Mouse (Mus musculus) adrenal gland, postnatal 10 days (tissue): ENCODE results near the gene Smad5. TPM values are rescaled to one million over a fixed set of nuclear protein-coding genes. Genes with fewer than 3 reads are reported as not detected.

ENCODE experiments used
- DNase-seq: peaks from one replicate; pipeline ENCODE4 v3.0.0; 2021; ENCODE audit warnings: mixed read lengths
- total RNA-seq, 2 experiments: library from RNA; stranded (reverse); gene quantifications; 2 replicates each; pipeline ENCODE4 v1.2.3; 2021

The Smad5 gene
- total RNA-seq, 2 experiments from 2014 or later, result 51.6 to 59.0 TPM

- no peak for DNase-seq
These were observed 886 bp upstream of the Smad5 start for GRCm38 (mm10) chr13:56701924-56702323.

DNA sequence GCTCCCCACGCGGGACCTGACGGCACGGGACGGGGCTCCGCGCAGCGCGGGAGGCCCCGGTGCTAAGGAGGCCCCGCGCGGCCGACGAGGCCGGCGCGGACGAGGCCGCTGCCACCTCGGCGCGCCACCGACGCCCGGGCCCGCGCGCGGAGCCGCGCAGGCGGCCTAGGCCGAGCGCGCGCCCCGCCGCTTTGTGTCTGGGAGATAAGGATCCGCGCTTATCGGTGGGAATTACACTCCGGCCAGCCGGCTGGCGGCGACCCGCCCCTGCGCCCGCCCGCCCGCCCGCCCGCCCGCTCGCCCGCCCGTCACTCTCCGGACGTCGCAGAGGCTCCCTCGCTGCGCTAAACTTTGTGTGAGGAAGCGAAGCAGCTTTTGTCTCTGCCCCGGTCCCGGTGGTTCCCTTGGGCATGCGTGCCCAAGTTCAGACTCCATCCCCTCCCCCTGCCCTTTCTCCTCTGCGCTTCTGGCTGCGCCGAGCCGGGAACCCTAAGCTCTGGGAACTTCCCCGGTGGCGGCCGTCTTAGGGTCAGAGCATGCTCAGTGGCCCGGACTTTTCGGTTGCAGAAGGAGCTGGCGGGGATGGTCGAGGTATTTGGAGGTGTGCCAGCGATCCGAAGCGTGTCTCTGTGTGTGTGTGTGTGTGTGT lies 536 bp downstream of the Smad5 start:
- DNase-seq, result peak; percentile 81

GRCm38 (mm10) chr13:56703871-56704321 lies 1.1 kb downstream of the Smad5 start:
- peak; percentile 41 for DNase-seq

GRCm38 (mm10) chr13:56704596-56704995 lies 1.8 kb downstream of the Smad5 start:
- no peak for DNase-seq

- DNase-seq, result peak; percentile 25
These were observed 4.3 kb downstream of the Smad5 start for GRCm38 (mm10) chr13:56707111-56707510.

DNA sequence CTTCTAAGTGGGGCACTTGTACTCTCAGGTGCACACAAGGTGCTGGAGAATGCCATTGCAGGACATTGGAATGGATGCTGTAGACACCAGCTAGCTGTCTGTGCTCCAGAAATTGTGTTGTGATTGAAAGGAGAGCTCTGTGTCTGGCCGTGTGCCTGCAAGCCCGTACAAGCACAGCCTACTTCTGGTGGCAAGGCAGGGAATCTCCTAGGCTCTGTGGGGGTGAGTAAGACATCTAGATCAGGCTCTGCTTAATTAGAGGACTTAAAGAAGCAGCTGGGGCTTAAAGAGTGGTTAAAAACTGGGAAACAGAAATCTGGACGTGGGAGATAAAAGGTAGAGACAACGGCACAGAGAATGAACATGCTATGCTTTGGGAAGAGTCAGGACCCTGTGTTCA lies 4.8 kb downstream of the Smad5 start:
- DNase-seq, result peak; percentile 15

GRCm38 (mm10) chr13:56710620-56711019 lies 7.8 kb downstream of the Smad5 start:
- no peak for DNase-seq

GRCm38 (mm10) chr13:56712221-56712620 lies 9.4 kb downstream of the Smad5 start:
- no peak for DNase-seq

- no peak for DNase-seq
These were observed 23.7 kb downstream of the Smad5 start for GRCm38 (mm10) chr13:56726551-56726950.

- no peak for DNase-seq
These were observed 26.2 kb downstream of the Smad5 start for GRCm38 (mm10) chr13:56729046-56729445.

DNA sequence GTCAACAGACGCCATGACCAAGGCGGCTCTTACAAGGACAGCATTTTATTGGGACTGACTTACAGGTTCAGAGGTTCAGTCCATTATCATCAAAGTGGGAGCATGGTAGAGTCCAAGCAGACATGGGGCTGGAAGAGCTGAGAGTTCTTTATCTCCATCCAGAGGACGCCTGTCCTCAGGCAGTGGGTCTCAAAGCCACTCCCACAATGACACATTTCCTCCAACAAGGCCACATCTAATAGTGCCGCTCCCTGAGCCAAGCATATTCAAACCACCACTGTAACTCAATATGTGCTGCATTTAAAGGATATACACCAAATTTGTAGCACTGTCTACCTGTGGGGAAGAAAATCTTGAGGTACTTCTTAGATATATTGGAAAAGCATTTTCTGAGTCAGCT lies 31.8 kb downstream of the Smad5 start:
- peak; percentile 29 for DNase-seq

DNA sequence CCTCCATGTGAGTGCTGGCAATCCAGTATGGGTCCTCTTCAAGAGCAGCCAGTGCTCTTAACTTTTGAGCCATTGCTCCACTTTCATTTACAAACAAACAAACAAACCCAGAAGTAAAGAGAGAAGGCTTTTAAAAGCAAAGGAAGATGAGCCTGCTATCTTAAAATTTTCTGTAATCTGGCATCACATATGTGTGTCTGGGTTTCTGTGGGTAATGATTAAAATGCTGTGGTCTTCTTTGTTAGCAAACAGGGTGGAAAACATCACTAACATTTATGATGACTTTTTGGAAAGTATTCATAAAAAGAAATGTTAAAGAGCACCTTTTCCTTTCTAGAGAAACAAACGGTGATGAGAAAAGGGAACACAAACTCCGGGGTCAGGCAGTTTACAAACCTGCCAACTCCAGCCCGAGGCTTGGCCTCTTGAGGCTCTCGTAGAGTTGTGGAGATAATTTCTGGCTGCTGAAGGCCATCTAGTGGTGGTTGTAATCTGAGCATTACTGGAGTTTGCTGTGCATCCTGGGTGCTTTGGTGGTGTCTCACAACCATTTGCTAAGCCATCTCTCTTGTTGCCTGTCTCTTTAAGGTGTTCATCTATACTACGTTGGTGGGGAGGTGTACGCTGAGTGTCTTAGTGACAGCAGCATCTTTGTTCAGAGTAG lies 32.5 kb downstream of the Smad5 start:
- DNase-seq, result peak; percentile 50

DNA sequence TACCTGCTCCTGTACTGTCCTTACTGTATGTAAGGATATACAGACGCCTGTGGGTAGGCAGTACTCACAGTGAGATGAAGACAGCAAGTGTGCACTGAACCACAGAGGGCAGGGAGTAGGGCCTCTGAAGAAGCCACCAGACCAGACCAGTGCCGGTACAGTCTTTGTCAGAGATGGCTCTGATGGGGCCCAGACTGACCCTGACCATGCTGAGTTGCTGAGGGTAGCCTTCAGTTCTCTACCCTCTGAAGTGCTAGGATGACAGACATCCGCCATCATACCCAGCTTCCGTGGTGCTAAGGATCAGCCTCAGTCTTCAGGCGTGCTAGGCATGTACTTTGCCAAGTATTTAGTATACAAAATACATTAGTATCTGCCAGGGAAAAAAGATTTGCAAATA lies 36.7 kb downstream of the Smad5 start:
- no peak for DNase-seq

- no peak for DNase-seq
These were observed 37.7 kb downstream of the Smad5 start for GRCm38 (mm10) chr13:56740496-56740895.

DNA sequence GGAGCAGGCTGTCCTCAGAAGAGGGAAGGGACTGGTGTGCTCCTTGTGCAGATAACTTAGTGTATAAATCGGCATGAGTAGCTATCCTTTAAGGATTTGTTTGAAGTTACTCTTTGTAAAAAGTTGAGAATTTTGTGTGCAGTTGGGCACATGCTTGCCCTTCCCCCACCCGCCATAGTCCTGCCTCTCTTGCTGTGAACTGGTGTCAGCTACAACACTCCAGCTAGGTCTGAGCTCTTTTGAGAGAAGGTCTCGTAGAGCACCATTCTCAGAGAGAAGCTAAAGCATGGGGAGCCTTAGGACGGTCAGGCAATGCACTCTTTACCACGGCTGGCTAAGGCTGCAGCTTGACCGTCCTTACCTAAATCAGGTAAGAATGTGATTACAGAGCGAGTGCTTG lies 38.9 kb downstream of the Smad5 start:
- DNase-seq, result no peak

- no peak for DNase-seq
These were observed 39.6 kb downstream of the Smad5 start for GRCm38 (mm10) chr13:56742325-56742901.

- DNase-seq, result no peak
These were observed 44.1 kb downstream of the Smad5 start for GRCm38 (mm10) chr13:56746739-56747532.

DNA sequence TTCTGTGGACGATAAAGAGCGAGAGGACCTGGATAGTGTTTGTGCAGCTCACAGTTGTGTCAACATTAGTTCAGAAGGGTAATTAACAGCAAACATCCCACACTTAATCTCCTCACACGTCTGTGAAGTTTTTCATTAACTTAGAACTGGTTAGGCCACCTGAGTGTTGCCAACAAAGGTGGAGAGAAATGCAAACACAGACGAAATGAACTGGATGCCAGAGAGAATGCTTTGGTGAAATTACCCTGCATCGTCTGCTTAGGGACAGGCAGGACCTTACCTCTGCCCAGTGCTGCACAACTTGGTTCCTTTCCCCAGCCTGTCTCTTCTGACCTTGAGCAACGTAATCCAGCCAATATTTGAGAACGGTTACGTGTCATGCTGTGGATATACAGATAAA lies 44.7 kb downstream of the Smad5 start:
- no peak for DNase-seq

- no peak for DNase-seq
These were observed 46.6 kb downstream of the Smad5 start for GRCm38 (mm10) chr13:56749377-56749776.

GRCm38 (mm10) chr13:56751774-56752173 lies 49.0 kb downstream of the Smad5 start:
- DNase-seq, result no peak

DNA sequence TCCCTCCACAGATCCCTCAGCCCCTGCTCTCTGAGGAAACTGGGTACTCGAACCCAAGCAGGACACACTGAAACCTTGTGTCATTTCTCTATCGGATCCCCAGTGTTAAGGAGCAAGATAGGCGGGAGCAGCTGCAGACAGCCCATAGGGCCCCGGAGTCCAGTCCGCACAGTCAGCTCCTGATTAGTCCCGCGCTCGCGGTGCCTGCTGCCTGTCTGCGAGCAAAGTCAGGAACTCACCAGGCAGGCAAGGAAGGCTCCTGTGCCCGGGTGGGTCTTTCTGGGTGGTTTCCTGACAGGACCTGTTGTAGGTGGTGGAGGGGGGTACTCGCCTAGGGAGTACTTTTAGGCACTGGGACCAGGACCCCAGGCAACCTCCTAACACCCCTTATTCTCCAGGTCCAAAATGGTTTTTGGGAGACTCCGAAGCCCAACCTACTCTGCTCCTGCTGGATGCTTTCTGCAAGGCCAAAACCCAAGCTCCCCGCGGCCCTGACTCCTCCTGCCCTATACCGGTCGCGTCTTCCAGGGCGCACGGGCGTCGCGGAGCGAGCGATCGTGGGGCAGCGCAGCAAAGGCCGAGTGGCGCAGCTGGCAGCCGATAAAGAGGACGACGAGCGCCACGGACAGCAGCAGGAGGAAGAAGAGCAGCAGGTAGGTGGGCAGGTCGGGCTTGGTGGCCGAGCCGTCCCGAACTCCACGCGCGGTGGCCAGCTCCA lies 49.8 kb downstream of the Smad5 start:
- no peak for DNase-seq
